Mouse (Mus musculus) cerebellum, postnatal 14 days (tissue): ENCODE data around the gene Olfml2a.

Experiments
- DNase-seq, 2 experiments: peaks; one replicate each; pipeline ENCODE4 v3.0.0; 2021; ENCODE audit warnings: mixed read lengths in 2 of 2

Olfml2a gene

GRCm38 (mm10) chr2:39012768-39013279 lies 81.0 kb downstream of the Olfml2a start:
- DNase-seq: no peak
